Mouse (Mus musculus) liver, postnatal 0 days (tissue): Measurements from ENCODE around the gene Scamp4. TPM values are rescaled to one million over a fixed set of nuclear protein-coding genes. Genes with fewer than 3 reads are reported as not detected.

ENCODE experiments used
- ATAC-seq: fragments of 200-750 bp; cut with Nextera tagmentation; 2 replicates; pipeline ENCODE4 v1.8.0; 2017; ENCODE audit warnings: mild to moderate bottlenecking, moderate library complexity
- DNase-seq: peaks from one replicate; pipeline ENCODE4 v3.0.0-alpha.2; 2016
- H3K27ac ChIP-seq: fragments of 300-500 bp; sonication (generic); 2 replicates; pipeline ENCODE4 v1.5.1; 2014; ENCODE audit warnings: antibody characterized with exemption, moderate library complexity, mild to moderate bottlenecking, low read depth
- H3K27me3 ChIP-seq: fragments of 300-500 bp; sonication (generic); 2 replicates; pipeline ENCODE4 v1.6.1; 2014; ENCODE audit warnings: low read length, control low read depth, mixed read lengths; ENCODE audit not compliant: insufficient read depth
- H3K36me3 ChIP-seq: fragments of 300-500 bp; sonication (generic); replicated peaks from 2 replicates; pipeline ENCODE4 v1.6.1; 2014; ENCODE audit warnings: mild to moderate bottlenecking, control low read depth, low read length, moderate library complexity, mixed read lengths; ENCODE audit not compliant: insufficient read depth
- H3K4me1 ChIP-seq: fragments of 300-500 bp; sonication (generic); 2 replicates; pipeline ENCODE4 v1.6.1; 2014; ENCODE audit warnings: antibody characterized with exemption, mild to moderate bottlenecking, control low read depth; ENCODE audit not compliant: insufficient read depth
- H3K4me2 ChIP-seq: fragments of 300-500 bp; sonication (generic); 2 replicates; pipeline ENCODE4 v1.6.1; 2014; ENCODE audit warnings: low read depth, mild to moderate bottlenecking, low read length, moderate library complexity, mixed read lengths
- H3K4me3 ChIP-seq: fragments of 300-500 bp; sonication (generic); 2 replicates; pipeline ENCODE4 v1.5.1; 2014; ENCODE audit warnings: low read depth, low read length
- H3K9ac ChIP-seq: fragments of 300-500 bp; sonication (generic); replicated peaks from 2 replicates; pipeline ENCODE4 v1.6.1; 2014; ENCODE audit warnings: mild to moderate bottlenecking, moderate library complexity
- H3K9me3 ChIP-seq: fragments of 300-500 bp; sonication (generic); 2 replicates; pipeline ENCODE4 v1.6.1; 2016; ENCODE audit warnings: mild to moderate bottlenecking, control low read depth, low read length, mixed read lengths
- CTCF ChIP-seq: sonication (generic); IDR thresholded peaks from 2 replicates; pipeline ENCODE4 v1.5.1; 2016; ENCODE audit warnings: antibody characterized with exemption, low read depth
- EP300 ChIP-seq: IDR thresholded peaks from 2 replicates; pipeline ENCODE4 v1.6.1; 2016; ENCODE audit warnings: antibody characterized with exemption, low read depth, mild to moderate bottlenecking
- WGBS: fragments of 180-500 bp; shearing (Covaris S2); extraction: QIAGEN DNeasy Blood & Tissue Kit; methylation state at CpG from one replicate; pipeline ENCODE4 v1.1.7; 2014; ENCODE audit not compliant: insufficient replicate concordance; 5-methylcytosine and 5-hydroxymethylcytosine counted together
- polyA plus RNA-seq: library from polyadenylated mRNA; unstranded; fragments of >200 nt; fragmentation: Nextera tagmentation; extraction: Ambion mirVana; gene quantifications from 2 replicates; pipeline ENCODE4 v1.2.1, GENCODE M21; 2015

Gene Scamp4
- polyA plus RNA-seq, 1 experiment from 2014 or later, result 29.2 TPM

- ATAC-seq (no peak), DNase-seq (peak; percentile 85)
- no peaks in the 10 kb centered on the region for H3K27me3 ChIP-seq
- H3K4me2 ChIP-seq, result peak overlapping the region; percentile 99
- WGBS, result 0% methylated on average over 53 of the region's 96 CpGs
- no peaks in the 10 kb centered on the region for H3K36me3 ChIP-seq
- 0 out of 2 replicates have a peak, but pooled peaks have one; percentile 10 for TF ChIP-seq CTCF
- no peak for TF ChIP-seq EP300
- H3K9ac ChIP-seq, result peak overlapping the region; percentile 81
- H3K4me3 ChIP-seq, result peak overlapping the region; percentile 86
- no peaks in the 10 kb centered on the region for H3K9me3 ChIP-seq
- peak overlapping the region; percentile 85 for H3K27ac ChIP-seq
- H3K4me1 ChIP-seq, result peaks cover 69% of the 10 kb centered on the region
These were observed 26.1 kb upstream of the Scamp4 start for GRCm38 (mm10) chr10:80576351-80577194.

- H3K9me3 ChIP-seq, result no peaks in the 10 kb centered on the region
- H3K27me3 ChIP-seq, result no peaks in the 10 kb centered on the region
- H3K9ac ChIP-seq, result peak within 1 kb of the TSS; percentile 81
- H3K4me1 ChIP-seq, result peaks cover 60% of the 10 kb centered on the region
- peak within 1 kb of the TSS; percentile 86 for H3K4me3 ChIP-seq
- H3K27ac ChIP-seq, result peak within 1 kb of the TSS; percentile 85
- H3K36me3 ChIP-seq, result no peaks in the 10 kb centered on the region
- TF ChIP-seq EP300 (no peak), CTCF (0 out of 2 replicates have a peak, but pooled peaks have one; percentile 1)
- ATAC-seq (peak; percentile 83), DNase-seq (peak; percentile 99)
- 3% methylated on average over 72 of the region's 97 CpGs for WGBS
- H3K4me2 ChIP-seq, result peak within 1 kb of the TSS; percentile 99
These were observed 25.2 kb upstream of the Scamp4 start, which contains the start of gene Klf16 for GRCm38 (mm10) chr10:80577195-80578130. Gene Klf16 (minus strand): TSS chr10:80577321.

GRCm38 (mm10) chr10:80578131-80578750, 24.4 kb upstream of the Scamp4 start:
- no peaks in the 10 kb centered on the region for H3K9me3 ChIP-seq
- H3K36me3 ChIP-seq, result 0 out of 2 replicates have a peak, but pooled peaks cover under 1% of the 10 kb centered on the region
- peaks cover 56% of the 10 kb centered on the region for H3K4me1 ChIP-seq
- no peaks in the 10 kb centered on the region for H3K27me3 ChIP-seq
- DNase-seq (peak; percentile 91), ATAC-seq (peak; percentile 56)
- TF ChIP-seq CTCF, result peak; percentile 97
- TF ChIP-seq EP300, result no peak
- H3K27ac ChIP-seq, result peak overlapping the region; percentile 85
- peak overlapping the region; percentile 54 for H3K9ac ChIP-seq
- H3K4me2 ChIP-seq, result peak overlapping the region; percentile 99
- H3K4me3 ChIP-seq, result peak overlapping the region; percentile 86
- WGBS, result under 1% methylated on average over 29 of the region's 29 CpGs

- no peaks in the 10 kb centered on the region for H3K27me3 ChIP-seq
- DNase-seq, result peak; percentile 82
- H3K4me3 ChIP-seq, result peak overlapping the region; percentile 86
- no peaks in the 10 kb centered on the region for H3K9me3 ChIP-seq
- peak overlapping the region; percentile 54 for H3K9ac ChIP-seq
- H3K36me3 ChIP-seq, result peaks cover 6% of the 10 kb centered on the region; the same call in 1 of the 2 replicates
- no peak for TF ChIP-seq EP300
- TF ChIP-seq CTCF, result peak; percentile 93
- 12% methylated on average over 8 of the region's 8 CpGs for WGBS
- peaks cover 49% of the 10 kb centered on the region for H3K4me1 ChIP-seq
- H3K4me2 ChIP-seq, result peak overlapping the region; percentile 99
- H3K27ac ChIP-seq, result peak overlapping the region; percentile 85
- ATAC-seq, result peak; percentile 40
These were observed 23.8 kb upstream of the Scamp4 start for GRCm38 (mm10) chr10:80578911-80579310.

- Histone ChIP-seq H3K4me3 (no peak overlapping the region), H3K27ac (no peak overlapping the region), H3K27me3 (no peaks in the 10 kb centered on the region), H3K9me3 (no peaks in the 10 kb centered on the region), H3K4me2 (no peak overlapping the region), H3K4me1 (peaks cover 39% of the 10 kb centered on the region), H3K9ac (no peak overlapping the region), H3K36me3 (peaks cover 8% of the 10 kb centered on the region)
- 78% methylated on average over 5 of the region's 5 CpGs for WGBS
- TF ChIP-seq EP300 (no peak), CTCF (no peak)
- DNase-seq (no peak), ATAC-seq (no peak)
These were observed 19.6 kb upstream of the Scamp4 start for GRCm38 (mm10) chr10:80583047-80583446.
